Mouse (Mus musculus) olfactory bulb, adult 2 months (tissue): Measurements from ENCODE around the gene Dcaf7.

Source experiments
- CTCF ChIP-seq: fragments of 200-500 bp; IDR thresholded peaks from 2 replicates; pipeline ENCODE4 v1.5.1; 2012; ENCODE audit warnings: low read depth, mild to moderate bottlenecking, low read length, moderate library complexity; ENCODE audit not compliant: insufficient read depth
- POLR2A ChIP-seq: fragments of 200-500 bp; IDR thresholded peaks from 2 replicates; pipeline ENCODE4 v1.6.1; 2012; ENCODE audit warnings: mild to moderate bottlenecking, low read depth, low read length, moderate library complexity; ENCODE audit not compliant: insufficient read depth

DNA sequence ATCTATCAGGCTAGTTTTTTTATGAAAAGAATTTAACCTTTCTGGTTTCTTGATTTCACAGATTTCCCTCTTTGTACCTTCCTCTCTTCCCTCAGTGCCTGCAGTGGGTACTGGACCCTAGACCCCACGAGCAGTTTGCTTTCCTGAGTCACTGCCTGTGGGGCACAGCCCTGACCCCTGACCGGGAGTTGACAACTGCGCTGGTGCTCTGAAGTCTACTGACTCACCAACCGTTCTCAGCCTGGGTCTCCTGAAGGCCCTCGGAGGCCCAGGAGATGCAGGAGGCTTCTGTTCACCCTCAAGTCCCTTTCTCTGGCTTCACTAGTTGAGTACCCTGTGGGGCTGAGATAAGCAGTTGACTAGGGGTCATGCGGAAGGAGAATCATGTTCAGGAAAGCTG lies 18.7 kb downstream of the Dcaf7 start:
- TF ChIP-seq CTCF (no peak), POLR2A (no peak)
